Mouse (Mus musculus) bone marrow macrophage, adult 2 months (primary cell): Measurements from ENCODE around the gene Lum.

ENCODE experiments used
- CTCF ChIP-seq: IDR thresholded peaks from 2 replicates; pipeline ENCODE4 v1.5.1; 2012; ENCODE audit warnings: low read depth, mild to moderate bottlenecking, low read length, moderate library complexity
- POLR2A ChIP-seq: IDR thresholded peaks from 2 replicates; pipeline ENCODE4 v1.6.1; 2012; ENCODE audit warnings: mild to moderate bottlenecking, low read depth, low read length, borderline replicate concordance

DNA sequence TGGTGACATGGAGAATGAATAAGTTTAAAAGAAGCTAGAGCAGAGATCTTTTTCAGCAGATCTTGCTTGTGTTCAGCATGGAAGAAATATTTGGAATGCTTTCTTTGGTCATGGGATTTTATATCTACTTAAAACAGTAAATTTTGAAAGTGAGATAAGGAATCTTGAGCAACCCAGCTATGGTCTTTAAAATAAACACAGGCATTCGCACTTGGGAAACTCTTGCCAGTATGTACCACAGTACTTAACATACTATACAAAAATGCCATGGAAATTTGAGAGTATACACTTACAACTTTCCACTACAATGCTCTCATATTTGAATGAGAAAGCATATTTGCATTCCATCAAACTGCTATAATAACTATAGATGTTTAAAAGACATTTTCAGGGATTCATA is 17.2 kb upstream of the Lum start:
- no peak for TF ChIP-seq CTCF
- no peak for TF ChIP-seq POLR2A
